Mouse (Mus musculus) embryonic fibroblast, embryonic 13.5 days (primary cell): ENCODE data around the gene AI854703.

Experiments used
- CTCF ChIP-seq: IDR thresholded peaks from 2 replicates; pipeline ENCODE4 v1.5.1; 2011; ENCODE audit warnings: mild to moderate bottlenecking, control low read depth, low read length, moderate library complexity, borderline replicate concordance; ENCODE audit not compliant: insufficient read depth
- POLR2A ChIP-seq: IDR thresholded peaks from 2 replicates; pipeline ENCODE4 v1.6.1; 2011; ENCODE audit warnings: low read depth, mild to moderate bottlenecking, control low read depth, low read length, moderate library complexity

DNA sequence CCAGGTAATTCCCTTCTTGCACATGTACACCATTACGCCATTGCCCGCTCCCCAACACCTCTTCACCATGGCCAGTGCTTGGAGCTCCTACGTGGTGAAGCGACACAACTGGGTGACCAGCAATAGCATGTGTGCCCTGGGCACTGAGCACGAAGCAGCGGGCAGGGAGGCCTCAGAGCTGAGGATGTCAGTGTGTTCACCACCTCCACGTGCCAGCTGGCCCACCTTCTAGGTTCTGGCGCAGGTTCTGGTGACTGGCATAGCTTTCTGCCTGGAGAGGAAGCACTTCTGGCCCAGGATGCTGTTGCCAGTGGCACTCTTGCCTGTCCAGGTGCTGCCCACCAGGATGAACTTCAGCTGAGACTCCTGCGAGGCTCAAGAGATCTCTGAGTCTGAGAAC, 38.9 kb downstream of the AI854703 start:
- TF ChIP-seq CTCF (no peak), POLR2A (no peak)
